Mouse (Mus musculus): ENCODE measurements around the gene Sash3.

GRCm38 (mm10) chrX:48104736-48105441, 41.3 kb upstream of the Sash3 start:
- no peak for TF ChIP-seq CTCF (IDR thresholded peaks at IDR 0.05; ENCODE audit: insufficient read depth, low read depth, low read length)
- TF ChIP-seq POLR2A (IDR thresholded peaks at IDR 0.05; ENCODE audit: insufficient read depth, low read depth, low read length) = no peak
